Mouse (Mus musculus) left cerebral cortex, adult 6 months (tissue): ENCODE measurements around the gene Sprn. TPM values are rescaled to one million over a fixed set of nuclear protein-coding genes. Genes with fewer than 3 reads are reported as not detected.

ENCODE experiments used
- long read RNA-seq, 2 experiments: library from polyadenylated mRNA; unstranded; transcript quantifications; one replicate each; pipeline ENCODE4 v2.0.0; 2019 to 2020
- polyA plus RNA-seq: library from polyadenylated mRNA; unstranded; fragments of <200 nt; fragmentation: Nextera tagmentation; gene quantifications from 2 replicates; pipeline ENCODE4 v1.2.3, GENCODE M21; 2021

Sprn gene
- polyA plus RNA-seq: 53.6 and 65.3 TPM in 2 replicates
- long read RNA-seq, experiment 1, transcript Sprn-201 (2 exons, 3,374 nt): major isoform, 338 of 390 reads
- long read RNA-seq, experiment 1, partial matches to known transcripts: 0 of 390 reads
- long read RNA-seq, experiment 1, other reads (novel, unspliced or antisense): 52 of 390 reads
- long read RNA-seq, experiment 2, transcript Sprn-201 (2 exons, 3,374 nt): major isoform, 55 of 95 reads
- long read RNA-seq, experiment 2, partial matches to known transcripts: 0 of 95 reads
- long read RNA-seq, experiment 2, other reads (novel, unspliced or antisense): 40 of 95 reads

GRCm38 (mm10) chr7:140154218-140154927 lies at the start of gene Sprn:
TSS of gene Sprn (minus strand) at chr7:140154877.

GRCm38 (mm10) chr7:140172936-140173335 lies 18.3 kb upstream of the Sprn start, which contains the start of gene Olfr523:
TSS of gene Olfr523 (plus strand) at chr7:140173217.

GRCm38 (mm10) chr7:140164664-140165063 lies 10.0 kb upstream of the Sprn start, which contains the start of gene Olfr522:
TSS of gene Olfr522 (minus strand) at chr7:140164764.

GRCm38 (mm10) chr7:140137135-140138020 lies 17.3 kb downstream of the Sprn start, which contains the start of gene Mtg1:
TSS of gene Mtg1 (plus strand) at chr7:140137564.

GRCm38 (mm10) chr7:140116329-140117054 lies 38.2 kb downstream of the Sprn start, which contains the start of gene Echs1:
TSS of gene Echs1 (minus strand) at chr7:140116476.

GRCm38 (mm10) chr7:140115583-140116328 lies 38.9 kb downstream of the Sprn start, which contains the start of gene Paox:
TSS of gene Paox (plus strand) at chr7:140115799.

GRCm38 (mm10) chr7:140101993-140102860 lies 52.5 kb downstream of the Sprn start, which contains the start of gene Fuom:
TSS of gene Fuom (minus strand) at chr7:140102441.

Other genes starting within 250 kb of the Sprn start
- gene Utf1, start 211.1 kb downstream of the Sprn start, polyA plus RNA-seq: not detected in 2 replicates
- 0.82 and 1.3 TPM in 2 replicates for gene 6430531B16Rik, start 176.1 kb downstream of the Sprn start, polyA plus RNA-seq
- gene Adam8, start 162.3 kb downstream of the Sprn start, polyA plus RNA-seq: 0.46 and 0.47 TPM in 2 replicates
- 36.5 and 53.0 TPM in 2 replicates for gene Zfp511, start 118.5 kb downstream of the Sprn start, polyA plus RNA-seq
- gene Tubgcp2, start 118.2 kb downstream of the Sprn start, polyA plus RNA-seq: 22.3 and 31.9 TPM in 2 replicates
- not detected in 2 replicates for gene Msx3, start 105.8 kb downstream of the Sprn start, polyA plus RNA-seq
- gene Caly, start 72.3 kb downstream of the Sprn start, polyA plus RNA-seq: 444 and 556 TPM in 2 replicates
- not detected in 2 replicates for gene Prap1, start 61.5 kb downstream of the Sprn start, polyA plus RNA-seq
- gene Fuom, start 52.4 kb downstream of the Sprn start, polyA plus RNA-seq: 114 and 131 TPM in 2 replicates
- 4.3 and 5.1 TPM in 2 replicates for gene Paox, start 39.1 kb downstream of the Sprn start, polyA plus RNA-seq
- 107 and 129 TPM in 2 replicates for gene Echs1, start 38.4 kb downstream of the Sprn start, polyA plus RNA-seq
- gene Mtg1, start 17.3 kb downstream of the Sprn start, polyA plus RNA-seq: 35.5 and 55.8 TPM in 2 replicates
- not detected in 2 replicates for gene Olfr522, start 9.9 kb upstream of the Sprn start, polyA plus RNA-seq
- gene Olfr523, start 18.3 kb upstream of the Sprn start, polyA plus RNA-seq: not detected in 2 replicates
- gene Olfr524, start 51.1 kb upstream of the Sprn start, polyA plus RNA-seq: not detected in 2 replicates
- gene Cd163l1, start 63.4 kb upstream of the Sprn start, polyA plus RNA-seq: not detected in 2 replicates
- not detected in 2 replicates for gene 5830411N06Rik, start 92.4 kb upstream of the Sprn start, polyA plus RNA-seq
- gene Olfr525, start 166.0 kb upstream of the Sprn start, polyA plus RNA-seq: not detected in 2 replicates
- gene Olfr527, start 179.1 kb upstream of the Sprn start, polyA plus RNA-seq: not detected in 2 replicates
- gene Olfr60, start 206.8 kb upstream of the Sprn start, polyA plus RNA-seq: not detected in 2 replicates
- gene Olfr530, start 221.5 kb upstream of the Sprn start, polyA plus RNA-seq: not detected in 2 replicates
- not detected in 2 replicates for gene Olfr531, start 248.0 kb upstream of the Sprn start, polyA plus RNA-seq